Mouse (Mus musculus) c-Kit-positive CD71-positive TER-119-negative erythroid progenitor cells, embryonic 14.5 days (primary cell): ENCODE results near the gene Qdpr.
A peak's percentile ranks its signal among the peaks of the same experiment; 100 is the strongest.
"Not testable (repeated sequence)": the region's sequence is repeated elsewhere in the genome, so short reads cannot be mapped to it uniquely, and the experiment has no call there.

ENCODE experiments used
- DNase-seq: peaks from one replicate; pipeline ENCODE4 v3.0.0-alpha.2; 2013; ENCODE audit warnings: low read depth

Gene Qdpr

DNA sequence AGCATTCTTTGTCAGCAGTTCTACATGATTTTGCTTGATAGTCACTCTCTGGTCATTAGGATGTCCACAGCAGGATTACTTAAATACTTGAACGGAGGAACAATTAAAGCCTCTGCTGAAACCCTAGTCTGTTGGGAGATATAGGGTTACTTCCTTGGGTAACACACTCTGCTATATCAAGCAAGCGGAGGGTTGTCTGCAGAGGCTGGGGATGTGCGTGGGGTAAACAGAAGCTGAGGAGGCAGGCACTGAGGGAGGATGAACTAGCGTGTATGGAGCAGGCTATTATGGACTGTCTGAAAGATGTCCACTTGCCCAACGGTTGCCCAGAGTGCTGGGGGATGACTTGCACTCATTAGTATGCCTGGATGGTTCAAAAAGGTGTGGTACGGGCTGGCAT lies 3.4 kb upstream of the Qdpr start, which contains the start of gene Clrn2:
Gene Clrn2, plus strand, starts transcription at position 301 of the 400 bp plus-strand sequence.
- DNase-seq: no peak

GRCm38 (mm10) chr5:45449206-45449605 lies 830 bp downstream of the Qdpr start:
- peak; percentile 11 for DNase-seq

- DNase-seq: no peak
Measured at GRCm38 (mm10) chr5:45448676-45449075, 1.4 kb downstream of the Qdpr start.

- no peak for DNase-seq
Measured at GRCm38 (mm10) chr5:45444130-45444832, 5.8 kb downstream of the Qdpr start.

DNA sequence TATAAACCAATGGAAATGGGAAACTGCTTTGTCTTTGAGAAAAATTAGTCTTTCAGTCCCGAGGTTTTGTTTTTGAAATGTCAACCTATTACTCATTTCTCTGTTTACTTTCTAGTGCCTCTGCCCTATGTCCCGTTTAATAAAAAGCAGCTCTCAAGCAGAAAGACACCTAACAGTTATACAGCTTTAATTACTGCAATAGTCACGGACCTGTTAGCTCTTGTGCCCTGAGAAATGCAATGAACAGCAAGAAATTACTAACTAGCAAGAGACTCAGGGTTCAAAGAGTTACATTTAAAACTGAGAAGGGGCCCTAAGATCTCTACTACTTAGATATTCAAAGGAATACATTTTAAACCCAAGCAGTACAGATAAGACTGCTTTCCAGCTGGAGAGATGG lies 8.3 kb downstream of the Qdpr start:
- DNase-seq: no peak

DNA sequence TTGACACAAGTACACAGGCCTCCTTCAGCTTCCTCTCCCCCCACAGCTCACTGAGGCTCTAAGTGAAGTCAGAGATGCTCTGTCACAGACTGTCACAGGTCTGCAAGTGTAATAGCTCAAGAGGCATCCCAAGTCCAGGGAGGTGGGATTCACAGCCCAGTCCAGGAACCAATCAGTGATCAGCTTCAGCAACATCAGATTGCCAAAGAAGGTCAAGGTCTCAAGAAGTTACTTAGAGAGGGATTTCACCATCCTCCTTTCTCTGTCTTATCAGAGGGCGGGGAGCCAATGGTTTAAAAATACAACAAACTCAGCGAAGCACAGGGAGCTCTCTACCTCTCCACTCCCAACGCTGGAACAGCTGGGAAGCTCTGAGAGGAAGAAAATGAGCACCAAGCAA lies 8.9 kb downstream of the Qdpr start:
- no peak for DNase-seq

- no peak for DNase-seq
Measured at GRCm38 (mm10) chr5:45438301-45438700, 11.7 kb downstream of the Qdpr start.

GRCm38 (mm10) chr5:45437826-45438225 lies 12.2 kb downstream of the Qdpr start:
- DNase-seq: no peak

GRCm38 (mm10) chr5:45435967-45436950 lies 13.8 kb downstream of the Qdpr start:
- no peak for DNase-seq

DNA sequence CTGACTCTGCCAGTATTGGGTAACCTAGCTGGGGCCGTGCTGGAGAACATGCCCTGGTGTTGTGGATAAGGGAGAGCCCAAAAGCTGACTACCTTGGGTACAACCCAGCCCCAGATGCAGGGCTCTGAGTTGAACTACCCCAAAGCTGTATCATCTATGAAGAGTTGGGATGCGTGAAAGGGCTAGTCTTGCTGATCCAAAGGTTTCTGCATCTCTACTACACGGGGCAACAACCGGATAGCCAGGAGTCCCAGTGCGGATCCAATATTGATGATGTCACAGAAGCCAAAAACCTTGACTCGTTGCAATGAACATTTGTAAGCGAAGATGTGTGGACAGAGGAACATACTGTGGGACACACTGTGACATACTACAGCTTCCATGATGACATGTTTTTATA lies 22.1 kb downstream of the Qdpr start:
- no peak for DNase-seq

- DNase-seq: no peak
Measured at GRCm38 (mm10) chr5:45426416-45427034, 23.5 kb downstream of the Qdpr start.

GRCm38 (mm10) chr5:45425771-45426170 lies 24.3 kb downstream of the Qdpr start:
- DNase-seq: not testable (repeated sequence)

DNA sequence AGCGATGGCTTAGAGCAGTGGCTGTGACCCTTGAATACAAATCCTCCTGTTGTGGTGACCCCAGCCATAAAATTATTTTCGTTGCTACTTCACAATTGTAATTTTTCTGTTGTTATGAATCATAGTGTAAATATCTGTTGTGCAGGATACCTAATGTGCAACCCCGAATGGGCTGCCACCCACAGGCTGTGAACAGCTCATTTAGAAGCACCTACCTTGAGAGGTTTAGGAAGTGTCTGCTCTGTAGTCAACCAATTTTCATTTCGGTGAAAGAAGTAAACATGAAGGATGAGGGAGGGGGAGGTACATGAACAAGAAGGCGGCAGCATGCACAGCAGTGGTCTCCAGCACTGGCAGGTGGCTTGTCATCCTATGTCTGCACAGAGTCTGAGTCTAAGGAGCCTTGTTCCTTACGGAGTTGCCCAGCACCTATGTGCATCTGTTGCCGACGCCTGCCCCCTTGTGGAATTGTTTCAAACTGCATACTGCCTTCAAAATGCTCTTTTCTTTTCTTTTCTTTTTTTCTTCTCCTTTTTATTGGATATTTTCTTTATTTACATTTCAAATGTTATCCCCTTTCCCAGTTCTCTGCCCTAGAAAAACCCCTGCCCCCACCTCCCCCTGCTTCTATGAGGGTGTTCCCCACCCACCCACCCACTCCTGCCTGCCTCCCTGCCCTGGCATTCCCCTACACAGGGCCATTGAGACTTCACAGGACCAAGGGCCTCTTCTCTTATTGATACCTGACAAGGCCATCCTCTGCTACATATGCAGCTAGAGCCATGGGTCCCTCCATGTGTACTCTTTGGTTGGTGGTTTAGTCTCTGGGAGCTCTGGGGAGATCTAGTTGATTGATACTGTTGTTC lies 25.8 kb downstream of the Qdpr start:
- peak; percentile 32 for DNase-seq

- DNase-seq: no peak
Measured at GRCm38 (mm10) chr5:45421881-45422844, 27.9 kb downstream of the Qdpr start.

DNA sequence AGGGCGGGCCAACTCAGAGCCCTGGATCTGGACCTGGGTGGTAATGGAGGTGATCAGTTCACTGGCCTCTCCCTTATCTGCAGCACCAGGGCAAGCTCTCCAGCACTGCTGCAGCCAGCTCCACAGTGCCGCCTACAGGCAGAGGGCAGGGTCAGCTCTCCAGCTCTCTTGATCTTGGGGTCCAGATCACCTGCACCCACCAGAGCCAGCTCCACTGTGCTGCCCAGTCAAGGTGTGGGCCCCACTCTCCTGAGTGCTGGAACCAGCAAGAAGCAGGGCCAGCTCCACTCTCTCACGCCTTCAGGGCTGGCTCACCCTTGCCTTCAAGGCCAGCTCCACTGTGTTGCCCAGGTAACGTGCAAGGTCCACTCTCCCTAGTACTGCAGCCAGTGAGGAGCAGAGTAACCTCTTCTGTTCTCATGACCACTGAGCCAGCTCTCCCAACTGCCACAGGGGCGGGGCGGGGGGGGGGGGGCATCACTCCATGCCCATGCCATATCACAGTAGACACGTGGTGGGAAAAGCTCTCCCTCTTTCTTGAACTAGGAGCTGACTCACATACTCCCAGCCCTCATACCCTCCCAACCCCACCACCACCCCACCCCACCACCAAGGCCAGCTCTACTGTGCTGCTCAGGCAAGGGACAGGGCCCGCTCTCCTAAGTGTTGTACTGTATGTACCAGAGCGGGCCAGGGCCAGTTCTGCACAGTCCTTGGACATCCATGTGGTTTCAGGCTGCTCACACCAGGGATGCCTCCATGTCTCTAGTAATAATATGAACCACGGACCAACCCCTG lies 30.0 kb downstream of the Qdpr start:
- DNase-seq: peak; percentile 8

DNA sequence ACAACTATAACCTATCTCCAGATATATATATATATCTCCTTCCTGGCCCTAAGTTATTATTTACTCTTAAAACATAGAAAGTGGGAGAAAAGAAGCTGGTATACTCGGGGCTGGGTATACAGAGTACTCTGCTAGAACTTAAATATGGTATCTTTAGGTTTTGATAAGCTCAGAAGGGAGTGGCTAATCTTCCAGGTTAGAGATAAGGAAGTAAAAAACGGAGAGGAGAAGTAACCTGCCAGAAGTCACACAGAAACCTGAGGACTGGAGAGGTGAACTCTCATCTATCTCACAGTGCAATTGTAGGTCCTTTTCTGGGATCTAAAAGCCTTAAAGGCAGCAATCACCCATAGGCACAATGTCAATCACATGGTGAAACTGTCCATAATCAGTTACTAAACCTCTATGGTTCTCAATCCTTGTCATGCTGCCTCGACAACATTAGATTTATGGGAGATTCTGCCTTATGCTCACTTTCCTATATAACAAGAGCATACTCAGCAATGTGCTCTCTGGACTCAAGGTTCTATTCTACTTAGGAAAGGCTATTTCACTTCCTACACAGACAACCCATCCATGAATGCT lies 32.1 kb downstream of the Qdpr start:
- no peak for DNase-seq

- no peak for DNase-seq
Measured at GRCm38 (mm10) chr5:45416478-45416877, 33.6 kb downstream of the Qdpr start.

DNA sequence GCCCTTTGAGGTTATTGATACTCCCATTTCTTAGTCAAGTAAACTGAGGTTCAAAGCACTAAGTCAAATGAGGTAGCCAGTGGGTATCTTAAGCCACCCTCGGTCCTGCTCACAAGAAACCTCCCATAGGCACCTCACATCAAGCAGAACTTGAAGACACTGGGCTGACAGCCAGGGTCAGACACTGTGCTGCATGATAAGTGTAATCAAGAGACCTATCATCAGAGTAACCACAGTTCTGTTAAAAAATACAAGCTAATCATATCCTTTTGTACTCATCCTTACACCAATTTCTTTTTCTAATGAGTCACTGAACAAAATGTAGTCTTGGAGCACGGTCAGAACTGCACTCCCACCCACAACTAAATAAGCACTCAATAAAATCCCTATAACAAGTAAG lies 43.9 kb downstream of the Qdpr start:
- DNase-seq: no peak

DNA sequence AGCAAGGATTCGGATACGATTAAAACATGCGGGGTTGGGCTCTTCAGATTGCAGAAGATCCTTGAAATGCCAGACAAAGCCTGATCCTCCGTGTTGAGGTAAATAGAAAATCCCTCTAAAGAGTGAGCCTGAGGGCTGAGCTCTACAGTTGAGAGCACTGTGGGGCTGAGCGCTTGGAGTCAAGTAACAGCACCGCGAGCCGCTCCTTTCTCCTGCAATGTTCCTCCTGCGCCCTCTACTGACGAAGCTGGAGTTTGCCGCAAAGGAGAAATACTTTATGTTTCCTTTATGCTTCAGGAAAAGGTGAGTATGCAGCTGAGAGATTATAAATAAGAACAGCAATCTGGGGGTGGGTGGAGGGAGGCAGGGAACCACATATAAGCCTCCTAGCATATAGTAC lies 47.4 kb downstream of the Qdpr start:
- DNase-seq: peak; percentile 48
